Mouse (Mus musculus): Measurements from ENCODE around the gene Usp37.

- TF ChIP-seq CTCF (IDR thresholded peaks at IDR 0.05; ENCODE audit: extremely low read depth, insufficient read depth, low read length) (no peak), POLR2A (IDR thresholded peaks at IDR 0.05; ENCODE audit: extremely low read depth, insufficient read depth, low read length) (no peak)
These were observed 154.2 kb downstream of the Usp37 start for GRCm38 (mm10) chr1:74389831-74390286.

All from cortical plate, adult 2 months (tissue).